Mouse (Mus musculus) myocyte (in vitro differentiated cells): ENCODE data around the gene T.

Source experiments
- E2F4 ChIP-seq: IDR thresholded peaks from one replicate; pipeline ENCODE4 v1.6.1; 2011; ENCODE audit warnings: mild to moderate bottlenecking, control low read depth, moderate library complexity; ENCODE audit not compliant: insufficient read depth
- MAX ChIP-seq: IDR thresholded peaks from one replicate; pipeline ENCODE4 v1.6.1; 2011; ENCODE audit warnings: low read depth, mild to moderate bottlenecking, control low read depth
- MYOD1 ChIP-seq, 3 experiments: IDR thresholded peaks; one replicate each; pipeline ENCODE4 v1.6.1; 2011; ENCODE audit warnings: control low read depth in 2 of 3, low read depth in 2 of 3, mild to moderate bottlenecking in 2 of 3, moderate library complexity in 1 of 3; ENCODE audit not compliant: insufficient read length in 2 of 3, control insufficient read depth in 1 of 3
- MYOG ChIP-seq, 3 experiments: IDR thresholded peaks; one replicate each; pipeline ENCODE4 v1.6.1; 2011; ENCODE audit warnings: control low read depth in 2 of 3, low read depth in 2 of 3, mild to moderate bottlenecking in 2 of 3; ENCODE audit not compliant: insufficient read length in 2 of 3, control insufficient read depth in 1 of 3, insufficient read depth in 1 of 3
- POLR2A ChIP-seq: IDR thresholded peaks from one replicate; pipeline ENCODE4 v1.6.1; 2011; ENCODE audit warnings: low read depth, mild to moderate bottlenecking, control low read depth, moderate library complexity; ENCODE audit not compliant: insufficient read length
- POLR2AphosphoS2 ChIP-seq: IDR thresholded peaks from one replicate; pipeline ENCODE4 v1.6.1; 2011; ENCODE audit warnings: low read depth, control low read depth; ENCODE audit not compliant: insufficient read length

DNA sequence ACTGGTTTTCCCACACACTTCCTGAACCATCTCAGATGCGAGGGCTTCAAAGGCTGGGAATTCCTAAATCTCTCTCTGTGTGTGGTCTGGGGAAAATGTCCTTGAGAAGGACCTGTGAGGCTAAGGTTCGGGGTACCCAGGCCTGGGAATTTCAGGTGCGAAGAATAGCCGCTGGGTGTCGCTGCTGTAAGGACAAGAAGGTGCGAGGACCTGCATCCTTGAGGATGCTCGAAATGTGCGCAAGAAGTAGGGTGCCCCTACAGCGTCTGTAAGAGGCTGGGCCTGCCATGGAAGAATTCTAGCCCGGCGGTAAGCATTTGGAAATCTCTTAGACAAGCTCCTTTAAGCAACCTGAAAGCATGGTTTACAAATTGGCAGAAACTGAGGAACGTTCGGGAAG is 45.8 kb upstream of the T start:
- TF ChIP-seq MYOD1 (IDR thresholded peaks at IDR 0.05; ENCODE audit: control insufficient read depth in 1 of 3, insufficient read length in 2 of 3, low read depth in 2 of 3) = no peak
- TF ChIP-seq E2F4 = no peak
- no peak for TF ChIP-seq POLR2A
- TF ChIP-seq MAX = no peak
- TF ChIP-seq POLR2AphosphoS2 = no peak
- TF ChIP-seq MYOG (IDR thresholded peaks at IDR 0.05; ENCODE audit: control insufficient read depth in 1 of 3, insufficient read depth in 1 of 3, insufficient read length in 2 of 3, low read depth in 2 of 3) = no peak
